Mouse (Mus musculus) hindbrain, postnatal 0 days (tissue): ENCODE results near the gene Xab2. TPM values are rescaled to one million over a fixed set of nuclear protein-coding genes. Genes with fewer than 3 reads are reported as not detected.
A peak's percentile ranks its signal among the peaks of the same experiment; 100 is the strongest.

Experiments
- ATAC-seq: fragments of 200-750 bp; cut with Nextera tagmentation; 2 replicates; pipeline ENCODE4 v1.8.0; 2017; ENCODE audit warnings: mild to moderate bottlenecking, moderate TSS enrichment, moderate library complexity
- DNase-seq: peaks from one replicate; pipeline ENCODE4 v3.0.0-alpha.2; 2015; ENCODE audit warnings: low spot score
- H3K27ac ChIP-seq: fragments of 300-500 bp; sonication (generic); 2 replicates; pipeline ENCODE4 v1.5.1; 2014; ENCODE audit warnings: mild to moderate bottlenecking
- H3K27me3 ChIP-seq: fragments of 300-500 bp; sonication (generic); 2 replicates; pipeline ENCODE4 v1.6.1; 2014; ENCODE audit warnings: low read length, mixed read lengths; ENCODE audit not compliant: insufficient read depth
- H3K36me3 ChIP-seq: fragments of 300-500 bp; sonication (generic); 2 replicates; pipeline ENCODE4 v1.6.1; 2014; ENCODE audit warnings: low read length, mixed read lengths; ENCODE audit not compliant: insufficient read depth
- H3K4me1 ChIP-seq: fragments of 300-500 bp; sonication (generic); 2 replicates; pipeline ENCODE4 v1.6.1; 2014; ENCODE audit warnings: antibody characterized with exemption, low read length, mixed read lengths; ENCODE audit not compliant: insufficient read depth
- H3K4me2 ChIP-seq: fragments of 300-500 bp; sonication (generic); 2 replicates; pipeline ENCODE4 v1.6.1; 2014; ENCODE audit warnings: low read depth, mild to moderate bottlenecking, low read length, moderate library complexity, mixed read lengths
- H3K4me3 ChIP-seq: fragments of 300-500 bp; sonication (generic); 2 replicates; pipeline ENCODE4 v1.5.1; 2014; ENCODE audit warnings: low read length
- H3K9ac ChIP-seq: fragments of 300-500 bp; sonication (generic); replicated peaks from 2 replicates; pipeline ENCODE4 v1.6.1; 2014; ENCODE audit warnings: mild to moderate bottlenecking, low read length, moderate library complexity, mixed read lengths
- H3K9me3 ChIP-seq: fragments of 300-500 bp; sonication (generic); 2 replicates; pipeline ENCODE4 v1.6.1; 2016; ENCODE audit warnings: low read length, mixed read lengths
- CTCF ChIP-seq: IDR thresholded peaks from 2 replicates; pipeline ENCODE4 v1.5.1; 2016; ENCODE audit warnings: antibody characterized with exemption, control low read depth, low read depth
- WGBS: fragments of 180-500 bp; shearing (Covaris S2); extraction: QIAGEN DNeasy Blood & Tissue Kit; methylation state at CpG from one replicate; pipeline ENCODE4 v1.1.7; 2014; 5-methylcytosine and 5-hydroxymethylcytosine counted together
- polyA plus RNA-seq: library from polyadenylated mRNA; unstranded; fragments of >200 nt; fragmentation: Nextera tagmentation; extraction: Ambion mirVana; gene quantifications from 2 replicates; pipeline ENCODE4 v1.2.1, GENCODE M21; 2015
- total RNA-seq: library from RNA; depleted of rRNA; stranded (reverse); fragments of >200 nt; gene quantifications from 2 replicates; pipeline ENCODE4 v1.2.3, GENCODE M21; 2014

The Xab2 gene
- total and polyA plus RNA-seq, 2 experiments from 2014 or later, result 32.6 to 47.8 TPM

- H3K4me3 ChIP-seq, result no peak overlapping the region
- H3K27ac ChIP-seq, result no peak overlapping the region
- H3K9ac ChIP-seq, result no peak overlapping the region
- ATAC-seq (peak; percentile 30; the same call in 1 of the 2 replicates), DNase-seq (no peak)
- H3K4me2 ChIP-seq, result no peak overlapping the region
- no peaks in the 10 kb centered on the region for H3K36me3 ChIP-seq
- no peaks in the 10 kb centered on the region for H3K4me1 ChIP-seq
- H3K27me3 ChIP-seq, result no peaks in the 10 kb centered on the region
- TF ChIP-seq CTCF, result no peak
- 76% methylated on average over 11 of the region's 11 CpGs for WGBS
- no peaks in the 10 kb centered on the region for H3K9me3 ChIP-seq
These were observed 33.8 kb upstream of the Xab2 start for GRCm38 (mm10) chr8:3654726-3655508.

DNA sequence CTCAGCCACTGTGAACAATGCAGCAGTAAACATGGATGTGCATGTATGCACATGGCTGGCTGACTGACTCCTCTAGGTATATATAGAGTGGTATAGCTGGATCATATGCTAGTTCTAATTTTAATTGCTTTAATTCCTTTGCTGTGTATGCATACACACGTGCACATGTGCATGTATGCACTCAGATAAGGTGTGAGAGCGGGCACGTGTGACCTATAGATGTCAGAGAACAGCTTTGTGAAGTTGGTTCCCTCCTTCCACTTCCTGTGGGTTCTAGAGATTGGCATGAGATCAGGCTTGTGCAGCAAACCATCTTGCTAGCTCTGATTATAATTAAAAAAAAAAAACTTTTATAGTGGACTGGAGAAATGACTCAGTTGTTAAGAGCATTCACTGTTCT lies 31.7 kb upstream of the Xab2 start:
- H3K36me3 ChIP-seq, result no peaks in the 10 kb centered on the region
- no peak for TF ChIP-seq CTCF
- ATAC-seq (no peak), DNase-seq (no peak)
- no peak overlapping the region for H3K4me3 ChIP-seq
- H3K27ac ChIP-seq, result no peak overlapping the region
- 61% methylated on average over 3 of the region's 3 CpGs for WGBS
- no peaks in the 10 kb centered on the region for H3K4me1 ChIP-seq
- H3K4me2 ChIP-seq, result no peak overlapping the region
- H3K27me3 ChIP-seq, result no peaks in the 10 kb centered on the region
- H3K9me3 ChIP-seq, result no peaks in the 10 kb centered on the region
- H3K9ac ChIP-seq, result no peak overlapping the region

GRCm38 (mm10) chr8:3648990-3649389 lies 27.9 kb upstream of the Xab2 start:
- WGBS, result 39% methylated on average over 1 of the region's 1 CpGs

DNA sequence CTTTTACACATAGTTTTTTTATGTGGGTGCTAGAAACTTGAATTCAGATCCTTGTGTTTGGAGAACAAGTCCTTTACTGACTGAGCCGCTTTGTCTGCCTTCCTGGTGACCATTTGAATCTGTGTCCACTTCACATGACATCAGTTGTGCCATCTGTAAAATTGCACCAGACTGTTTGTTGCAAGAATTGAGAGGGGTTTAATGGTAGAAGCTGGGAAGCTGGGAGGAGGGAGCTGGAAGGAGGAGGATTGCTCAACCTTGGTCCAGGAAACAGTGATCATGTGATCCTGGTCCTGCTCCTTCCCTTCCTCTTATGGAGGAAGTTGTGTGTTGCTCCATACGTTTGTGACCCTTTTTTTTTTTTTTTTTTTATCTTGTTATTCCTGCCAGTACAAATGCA lies 27.2 kb upstream of the Xab2 start:
- Histone ChIP-seq H3K4me3 (no peak overlapping the region), H3K4me1 (no peaks in the 10 kb centered on the region), H3K27ac (no peak overlapping the region), H3K36me3 (no peaks in the 10 kb centered on the region), H3K4me2 (no peak overlapping the region), H3K9me3 (no peaks in the 10 kb centered on the region), H3K9ac (no peak overlapping the region), H3K27me3 (no peaks in the 10 kb centered on the region)
- no peak for ATAC-seq
- no peak for DNase-seq
- TF ChIP-seq CTCF, result no peak
- WGBS, result 75% methylated on average over 2 of the region's 2 CpGs

More at GRCm38 (mm10) chr8:3648990-3649389, 27.9 kb upstream of the Xab2 start:
- ATAC-seq, result no peak
- H3K27ac ChIP-seq, result no peak overlapping the region
- no peaks in the 10 kb centered on the region for H3K4me1 ChIP-seq
- no peak overlapping the region for H3K4me3 ChIP-seq
- no peaks in the 10 kb centered on the region for H3K27me3 ChIP-seq
- H3K36me3 ChIP-seq, result no peaks in the 10 kb centered on the region
- no peak overlapping the region for H3K4me2 ChIP-seq
- no peak for DNase-seq
- H3K9ac ChIP-seq, result no peak overlapping the region
- no peak for TF ChIP-seq CTCF
- H3K9me3 ChIP-seq, result no peaks in the 10 kb centered on the region

DNA sequence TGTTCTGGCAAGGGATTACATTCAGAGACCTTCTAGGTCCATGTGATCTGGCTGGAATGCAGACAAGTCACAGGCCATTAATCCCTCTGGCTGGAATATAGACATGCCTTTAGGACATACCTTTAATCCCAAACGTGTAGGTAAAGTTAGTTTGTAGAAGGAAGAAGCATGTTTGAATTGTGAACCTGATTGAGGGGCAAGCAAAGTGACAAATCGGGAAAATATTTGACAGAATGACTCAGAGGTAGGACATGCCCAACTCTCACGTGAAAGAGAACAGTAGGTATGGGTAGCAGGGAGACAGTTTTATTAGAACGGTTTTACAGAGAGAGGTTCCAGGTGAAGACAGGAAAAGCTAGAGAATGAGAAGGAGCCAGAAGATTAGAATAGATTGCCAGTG lies 26.4 kb upstream of the Xab2 start:
- no peak overlapping the region for H3K4me3 ChIP-seq
- no peak for TF ChIP-seq CTCF
- no peak overlapping the region for H3K4me2 ChIP-seq
- no peak overlapping the region for H3K9ac ChIP-seq
- 76% methylated on average over 4 of the region's 4 CpGs for whole genome bisulfite sequencing
- ATAC-seq (no peak), DNase-seq (no peak)
- no peak overlapping the region for H3K27ac ChIP-seq
- no peaks in the 10 kb centered on the region for H3K27me3 ChIP-seq
- no peaks in the 10 kb centered on the region for H3K36me3 ChIP-seq
- no peaks in the 10 kb centered on the region for H3K4me1 ChIP-seq
- H3K9me3 ChIP-seq, result no peaks in the 10 kb centered on the region

DNA sequence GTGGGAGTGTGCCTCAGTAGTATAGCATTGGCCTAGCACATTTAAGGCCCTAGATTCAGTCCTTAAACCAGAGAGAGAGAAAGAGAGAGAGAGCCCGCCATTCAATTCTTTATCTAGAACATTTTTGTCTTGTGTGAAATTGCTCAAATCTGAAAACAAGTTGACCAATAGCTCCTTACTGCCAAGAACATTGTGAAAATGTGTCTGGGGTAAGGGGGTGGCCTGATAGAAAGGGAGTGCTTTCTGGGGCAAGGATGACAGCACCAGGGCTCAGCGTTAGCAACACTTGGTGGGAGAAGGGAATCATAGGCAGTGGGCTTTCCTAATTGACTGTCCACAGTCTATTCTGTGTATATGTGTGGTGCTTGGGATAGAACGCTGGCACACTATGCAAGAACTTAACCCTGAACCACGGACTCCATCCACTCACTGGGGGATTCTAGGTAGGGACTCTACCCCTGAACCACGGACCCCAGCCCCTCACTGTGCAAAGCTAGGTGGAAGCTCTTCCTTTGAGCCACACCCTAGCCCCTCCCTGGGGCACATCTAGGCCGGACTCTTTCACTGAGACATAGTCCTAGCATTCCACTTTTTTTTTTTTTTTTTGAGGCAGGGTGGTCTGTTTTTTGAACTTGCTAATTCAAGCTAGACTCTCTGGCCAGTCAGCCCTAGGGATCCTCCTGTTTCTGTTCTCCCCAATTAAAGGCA lies 25.9 kb upstream of the Xab2 start:
- Histone ChIP-seq H3K27ac (no peak overlapping the region), H3K9ac (no peak overlapping the region), H3K9me3 (no peaks in the 10 kb centered on the region), H3K36me3 (no peaks in the 10 kb centered on the region), H3K4me1 (no peaks in the 10 kb centered on the region), H3K27me3 (no peaks in the 10 kb centered on the region), H3K4me2 (no peak overlapping the region), H3K4me3 (no peak overlapping the region)
- DNase-seq (no peak), ATAC-seq (no peak)
- WGBS, result 84% methylated on average over 6 of the region's 6 CpGs
- TF ChIP-seq CTCF, result no peak

DNA sequence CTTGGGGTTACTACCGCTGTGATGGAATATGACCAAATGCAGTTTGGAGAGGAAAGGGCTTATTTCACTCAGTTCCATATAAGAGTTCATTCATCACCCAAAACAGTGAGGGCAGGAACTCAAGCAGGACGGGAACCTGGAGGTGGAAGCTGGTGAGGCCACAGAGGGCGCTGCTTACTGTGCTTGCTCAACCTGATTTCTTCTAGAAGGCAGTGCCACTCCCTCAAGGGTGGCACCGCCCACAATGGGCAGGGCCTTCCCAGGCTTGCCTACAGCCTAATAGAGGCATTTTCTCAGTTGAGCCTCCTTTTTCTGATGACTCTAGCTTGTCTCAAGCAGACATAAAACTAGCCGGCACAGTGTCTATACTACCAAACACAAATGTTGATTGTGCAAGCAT lies 24.7 kb upstream of the Xab2 start:
- peak; percentile 21 for DNase-seq
- 0 out of 2 replicates have a peak, but pooled peaks have one; percentile 15 for TF ChIP-seq CTCF

More for the DNA sequence above, 24.7 kb upstream of the Xab2 start:
- H3K9me3 ChIP-seq, result no peaks in the 10 kb centered on the region
- 0 out of 2 replicates have a peak, but pooled peaks have one; percentile 41 for ATAC-seq
- H3K27ac ChIP-seq, result no peak overlapping the region
- H3K9ac ChIP-seq, result no peak overlapping the region
- H3K4me1 ChIP-seq, result no peaks in the 10 kb centered on the region
- H3K27me3 ChIP-seq, result no peaks in the 10 kb centered on the region
- no peaks in the 10 kb centered on the region for H3K36me3 ChIP-seq
- WGBS, result 23% methylated on average over 5 of the region's 5 CpGs
- H3K4me3 ChIP-seq, result no peak overlapping the region
- no peak overlapping the region for H3K4me2 ChIP-seq
